Mouse (Mus musculus): ENCODE measurements around the gene Map2k3. TPM values are rescaled to one million over a fixed set of nuclear protein-coding genes. Genes with fewer than 3 reads are reported as not detected.

Map2k3 gene
- total and polyA plus RNA-seq, 2 experiments from 2014 or later, result 22.2 to 23.6 TPM

GRCm38 (mm10) chr11:60933178-60933930 is 1.5 kb downstream of the Map2k3 start:
- no peak for TF ChIP-seq CTCF (IDR thresholded peaks at IDR 0.05; ENCODE audit: low read depth)
- no peak for DNase-seq (ENCODE audit: low spot score)
- peak overlapping the region; percentile 83 for H3K9ac ChIP-seq (replicated peaks; ENCODE audit: low read length)
- no peaks in the 10 kb centered on the region for H3K9me3 ChIP-seq (ENCODE audit: low read length)
- no peaks in the 10 kb centered on the region for H3K36me3 ChIP-seq (ENCODE audit: insufficient read depth, low read length)
- ATAC-seq, result no peak
- peak overlapping the region; percentile 73 for H3K4me2 ChIP-seq (ENCODE audit: low read depth, low read length)
- no peaks in the 10 kb centered on the region for H3K27me3 ChIP-seq (ENCODE audit: insufficient read depth, low read length)
- peak overlapping the region; percentile 84; the same call in 1 of the 2 replicates for H3K4me3 ChIP-seq (ENCODE audit: low read length)
- 81% methylated on average over 10 of the region's 10 CpGs for WGBS
- H3K4me1 ChIP-seq (ENCODE audit: insufficient read depth, low read length), result 0 out of 2 replicates have a peak, but pooled peaks cover 6% of the 10 kb centered on the region
- no peak overlapping the region for H3K27ac ChIP-seq

- no peaks in the 10 kb centered on the region for H3K36me3 ChIP-seq (ENCODE audit: insufficient read depth, low read length)
- H3K9me3 ChIP-seq (ENCODE audit: low read length), result no peaks in the 10 kb centered on the region
- TF ChIP-seq CTCF (IDR thresholded peaks at IDR 0.05; ENCODE audit: low read depth), result no peak
- no peak overlapping the region for H3K4me3 ChIP-seq (ENCODE audit: low read length)
- DNase-seq (ENCODE audit: low spot score) (no peak), ATAC-seq (no peak)
- peaks cover 8% of the 10 kb centered on the region; the same call in 1 of the 2 replicates for H3K4me1 ChIP-seq (ENCODE audit: insufficient read depth, low read length)
- no peak overlapping the region for H3K9ac ChIP-seq (replicated peaks; ENCODE audit: low read length)
- WGBS, result 91% methylated on average over 2 of the region's 2 CpGs
- no peak overlapping the region for H3K27ac ChIP-seq
- H3K4me2 ChIP-seq (ENCODE audit: low read depth, low read length), result no peak overlapping the region
- H3K27me3 ChIP-seq (ENCODE audit: insufficient read depth, low read length), result no peaks in the 10 kb centered on the region
Measured at GRCm38 (mm10) chr11:60934795-60935194, 3.0 kb downstream of the Map2k3 start.

GRCm38 (mm10) chr11:60935326-60935974 is 3.6 kb downstream of the Map2k3 start:
- H3K4me2 ChIP-seq (ENCODE audit: low read depth, low read length), result no peak overlapping the region
- H3K4me3 ChIP-seq (ENCODE audit: low read length), result no peak overlapping the region
- H3K36me3 ChIP-seq (ENCODE audit: insufficient read depth, low read length), result no peaks in the 10 kb centered on the region
- peaks cover 8% of the 10 kb centered on the region; the same call in 1 of the 2 replicates for H3K4me1 ChIP-seq (ENCODE audit: insufficient read depth, low read length)
- 82% methylated on average over 7 of the region's 7 CpGs for WGBS
- 0 out of 2 replicates have a peak overlapping the region, but pooled peaks have one; percentile 17 for H3K9ac ChIP-seq (replicated peaks; ENCODE audit: low read length)
- no peaks in the 10 kb centered on the region for H3K27me3 ChIP-seq (ENCODE audit: insufficient read depth, low read length)
- TF ChIP-seq CTCF (IDR thresholded peaks at IDR 0.05; ENCODE audit: low read depth), result no peak
- no peak for DNase-seq (ENCODE audit: low spot score)
- no peaks in the 10 kb centered on the region for H3K9me3 ChIP-seq (ENCODE audit: low read length)
- no peak for ATAC-seq
- no peak overlapping the region for H3K27ac ChIP-seq

DNA sequence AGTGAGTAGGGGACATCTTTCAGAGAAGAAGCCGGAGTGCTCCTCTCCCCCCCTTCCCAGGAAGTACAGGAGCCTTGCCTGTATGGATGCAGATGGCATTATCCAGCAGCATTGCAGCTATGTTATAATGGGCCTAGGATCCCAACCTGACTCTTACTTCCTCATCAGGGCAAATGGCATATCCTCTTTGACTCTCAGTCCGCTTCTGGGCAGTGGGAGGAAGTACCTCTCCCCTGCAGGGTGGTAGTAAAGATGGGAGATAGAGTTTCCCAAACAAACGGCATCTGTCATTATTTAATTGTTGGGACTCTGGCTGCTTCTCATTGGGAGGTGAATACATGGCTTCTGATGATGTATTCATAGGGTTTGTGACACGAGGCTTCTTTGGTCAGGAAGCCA is 4.1 kb downstream of the Map2k3 start:
- no peaks in the 10 kb centered on the region for H3K9me3 ChIP-seq (ENCODE audit: low read length)
- no peaks in the 10 kb centered on the region for H3K36me3 ChIP-seq (ENCODE audit: insufficient read depth, low read length)
- DNase-seq (ENCODE audit: low spot score), result no peak
- H3K27me3 ChIP-seq (ENCODE audit: insufficient read depth, low read length), result no peaks in the 10 kb centered on the region
- H3K4me2 ChIP-seq (ENCODE audit: low read depth, low read length), result no peak overlapping the region
- no peak for ATAC-seq
- peaks cover 8% of the 10 kb centered on the region; the same call in 1 of the 2 replicates for H3K4me1 ChIP-seq (ENCODE audit: insufficient read depth, low read length)
- H3K4me3 ChIP-seq (ENCODE audit: low read length), result no peak overlapping the region
- H3K27ac ChIP-seq, result no peak overlapping the region
- H3K9ac ChIP-seq (replicated peaks; ENCODE audit: low read length), result 0 out of 2 replicates have a peak overlapping the region, but pooled peaks have one; percentile 17
- no peak for TF ChIP-seq CTCF (IDR thresholded peaks at IDR 0.05; ENCODE audit: low read depth)
- 89% methylated on average over 4 of the region's 4 CpGs for WGBS

- Histone ChIP-seq H3K36me3 (ENCODE audit: insufficient read depth, low read length) (peaks cover 7% of the 10 kb centered on the region; the same call in 1 of the 2 replicates), H3K27me3 (ENCODE audit: insufficient read depth, low read length) (no peaks in the 10 kb centered on the region), H3K4me2 (ENCODE audit: low read depth, low read length) (no peak overlapping the region), H3K27ac (no peak overlapping the region), H3K9me3 (ENCODE audit: low read length) (no peaks in the 10 kb centered on the region), H3K9ac (replicated peaks; ENCODE audit: low read length) (no peak overlapping the region), H3K4me3 (ENCODE audit: low read length) (no peak overlapping the region), H3K4me1 (ENCODE audit: insufficient read depth, low read length) (peaks cover 7% of the 10 kb centered on the region; the same call in 1 of the 2 replicates)
- no peak for TF ChIP-seq CTCF (IDR thresholded peaks at IDR 0.05; ENCODE audit: low read depth)
- DNase-seq (ENCODE audit: low spot score) (no peak), ATAC-seq (no peak)
- 88% methylated on average over 3 of the region's 3 CpGs for WGBS
Measured at GRCm38 (mm10) chr11:60937611-60938010, 5.8 kb downstream of the Map2k3 start.

GRCm38 (mm10) chr11:60939487-60939886 is 7.7 kb downstream of the Map2k3 start:
- WGBS, result 85% methylated on average over 3 of the region's 3 CpGs
- no peak for ATAC-seq

More at GRCm38 (mm10) chr11:60939487-60939886, 7.7 kb downstream of the Map2k3 start:
- Histone ChIP-seq H3K9ac (replicated peaks; ENCODE audit: low read length) (no peak overlapping the region), H3K4me1 (ENCODE audit: insufficient read depth, low read length) (peaks cover 2% of the 10 kb centered on the region; the same call in 1 of the 2 replicates), H3K36me3 (ENCODE audit: insufficient read depth, low read length) (peaks cover 18% of the 10 kb centered on the region), H3K27me3 (ENCODE audit: insufficient read depth, low read length) (no peaks in the 10 kb centered on the region), H3K27ac (no peak overlapping the region), H3K9me3 (ENCODE audit: low read length) (no peaks in the 10 kb centered on the region), H3K4me2 (ENCODE audit: low read depth, low read length) (no peak overlapping the region), H3K4me3 (ENCODE audit: low read length) (no peak overlapping the region)
- DNase-seq (ENCODE audit: low spot score), result no peak
- no peak for TF ChIP-seq CTCF (IDR thresholded peaks at IDR 0.05; ENCODE audit: low read depth)
